Mouse (Mus musculus) ES-E14 (cell line): Measurements from ENCODE around the gene Hist1h1t.

Source experiments
- CHD2 ChIP-seq: IDR thresholded peaks from 2 replicates; pipeline ENCODE4 v1.6.1; 2014; ENCODE audit warnings: mild to moderate bottlenecking, low read depth, low read length, inconsistent platforms
- ZC3H11A ChIP-seq: IDR thresholded peaks from 2 replicates; pipeline ENCODE4 v1.6.1; 2012; ENCODE audit warnings: low read depth, mild to moderate bottlenecking, inconsistent platforms, low read length, borderline replicate concordance

GRCm38 (mm10) chr13:23683755-23684281 lies 11.8 kb upstream of the Hist1h1t start, which contains the start of the genes Hist1h2ac and Hist1h2bc:
- TF ChIP-seq ZC3H11A, result no peak
- peak; percentile 87; the same call in 1 of the 2 replicates for TF ChIP-seq CHD2
